Mouse (Mus musculus) MEL (cell line): ENCODE results near the gene Kat6b. TPM values are rescaled to one million over a fixed set of nuclear protein-coding genes. Genes with fewer than 3 reads are reported as not detected.

Experiments
- DNase-seq: peaks from one replicate; pipeline ENCODE4 v3.0.0; 2011; ENCODE audit warnings: low read depth, low spot score
- H3K27ac ChIP-seq: 2 replicates; pipeline ENCODE4 v1.5.1; 2012; ENCODE audit warnings: low read depth, mild to moderate bottlenecking, control low read depth, low read length, moderate library complexity; ENCODE audit not compliant: control insufficient read depth
- H3K27me3 ChIP-seq, 2 experiments: fragments of 150-350 bp in 1 of 2; sonication (generic) in 1 of 2; 2 replicates each; pipeline ENCODE4 v1.6.1; 2012; ENCODE audit warnings: low read length in 2 of 2, mild to moderate bottlenecking in 2 of 2, improper control_type of control experiment in 1 of 2, moderate library complexity in 1 of 2; ENCODE audit not compliant: insufficient read depth in 2 of 2, control insufficient read depth in 1 of 2
- H3K36me3 ChIP-seq, 2 experiments: 2 replicates each; pipeline ENCODE4 v1.6.1; 2012 to 2014; ENCODE audit warnings: low read length in 2 of 2, improper control_type of control experiment in 1 of 2, inconsistent platforms in 1 of 2, mild to moderate bottlenecking in 1 of 2; ENCODE audit not compliant: insufficient read depth in 2 of 2, control insufficient read depth in 1 of 2
- H3K4me1 ChIP-seq, 2 experiments: fragments of 150-350 bp in 1 of 2; sonication (generic) in 1 of 2; 2 replicates each; pipeline ENCODE4 v1.6.1; 2012; ENCODE audit warnings: low read length in 2 of 2, improper control_type of control experiment in 1 of 2, mild to moderate bottlenecking in 1 of 2; ENCODE audit not compliant: insufficient read depth in 2 of 2, control insufficient read depth in 1 of 2
- H3K4me3 ChIP-seq, 2 experiments: fragments of 150-350 bp in 1 of 2; sonication (generic) in 1 of 2; 2 replicates each; pipeline ENCODE4 v1.5.1; 2012; ENCODE audit warnings: low read depth in 2 of 2, low read length in 2 of 2, mild to moderate bottlenecking in 2 of 2, moderate library complexity in 2 of 2, control low read depth in 1 of 2, improper control_type of control experiment in 1 of 2; ENCODE audit not compliant: control insufficient read depth in 1 of 2, insufficient read depth in 1 of 2
- H3K79me2 ChIP-seq: 2 replicates; pipeline ENCODE4 v1.6.1; 2012; ENCODE audit warnings: mild to moderate bottlenecking, low read length, moderate library complexity; ENCODE audit not compliant: control insufficient read depth, poor library complexity, insufficient read depth
- H3K9ac ChIP-seq: 2 replicates; pipeline ENCODE4 v1.6.1; 2012; ENCODE audit warnings: low read depth, mild to moderate bottlenecking, control low read depth, low read length, moderate library complexity; ENCODE audit not compliant: control insufficient read depth, poor library complexity, severe bottlenecking
- H3K9me3 ChIP-seq: fragments of 150-350 bp; sonication (generic); replicated peaks from 2 replicates; pipeline ENCODE4 v1.6.1; 2012; ENCODE audit warnings: mild to moderate bottlenecking, low read length, improper control_type of control experiment, moderate library complexity; ENCODE audit not compliant: insufficient read depth
- CHD2 ChIP-seq: IDR thresholded peaks from 2 replicates; pipeline ENCODE4 v1.6.1; 2011; ENCODE audit warnings: low read length, improper control_type of control experiment
- ELF1 ChIP-seq: IDR thresholded peaks from 2 replicates; pipeline ENCODE4 v1.6.1; 2014; ENCODE audit warnings: low read depth, mild to moderate bottlenecking, inconsistent platforms, low read length, improper control_type of control experiment, moderate library complexity
- EP300 ChIP-seq, 2 experiments: IDR thresholded peaks; 2 replicates each; pipeline ENCODE4 v1.6.1; 2011; ENCODE audit warnings: improper control_type of control experiment in 2 of 2, low read length in 2 of 2, low read depth in 1 of 2, mild to moderate bottlenecking in 1 of 2
- ETS1 ChIP-seq: IDR thresholded peaks from 2 replicates; pipeline ENCODE4 v1.6.1; 2012; ENCODE audit warnings: low read depth, mild to moderate bottlenecking, inconsistent platforms, low read length, improper control_type of control experiment, moderate library complexity
- GATA1 ChIP-seq: IDR thresholded peaks from 2 replicates; pipeline ENCODE4 v1.6.1; 2011; ENCODE audit warnings: low read depth, low read length, improper control_type of control experiment
- JUND ChIP-seq: IDR thresholded peaks from 2 replicates; pipeline ENCODE4 v1.6.1; 2011; ENCODE audit warnings: low read depth, mild to moderate bottlenecking, improper control_type of control experiment, low read length
- MAFK ChIP-seq: IDR thresholded peaks from 2 replicates; pipeline ENCODE4 v1.6.1; 2011; ENCODE audit warnings: low read depth, mild to moderate bottlenecking, low read length, improper control_type of control experiment, borderline replicate concordance
- MAZ ChIP-seq: IDR thresholded peaks from 2 replicates; pipeline ENCODE4 v1.6.1; 2012; ENCODE audit warnings: low read depth, mild to moderate bottlenecking, inconsistent platforms, low read length, improper control_type of control experiment
- POLR2A ChIP-seq, 2 experiments: IDR thresholded peaks; 2 replicates each; pipeline ENCODE4 v1.6.1; 2011 to 2012; ENCODE audit warnings: low read length in 2 of 2, mild to moderate bottlenecking in 2 of 2, control low read depth in 1 of 2, improper control_type of control experiment in 1 of 2, low read depth in 1 of 2, moderate library complexity in 1 of 2; ENCODE audit not compliant: control insufficient read depth in 1 of 2, insufficient read depth in 1 of 2, poor library complexity in 1 of 2
- POLR2AphosphoS2 ChIP-seq: IDR thresholded peaks from 2 replicates; pipeline ENCODE4 v1.6.1; 2011; ENCODE audit warnings: low read length, improper control_type of control experiment
- RCOR1 ChIP-seq: IDR thresholded peaks from 2 replicates; pipeline ENCODE4 v1.6.1; 2012; ENCODE audit warnings: low read depth, mild to moderate bottlenecking, inconsistent platforms, low read length, improper control_type of control experiment
- SIN3A ChIP-seq: IDR thresholded peaks from 2 replicates; pipeline ENCODE4 v1.6.1; 2012; ENCODE audit warnings: low read length, improper control_type of control experiment, inconsistent platforms
- TAL1 ChIP-seq: IDR thresholded peaks from 2 replicates; pipeline ENCODE4 v1.6.1; 2012; ENCODE audit warnings: mild to moderate bottlenecking, inconsistent platforms, low read length, moderate library complexity, mixed read lengths
- TCF12 ChIP-seq: IDR thresholded peaks from 2 replicates; pipeline ENCODE4 v1.6.1; 2014; ENCODE audit warnings: low read depth, mild to moderate bottlenecking, inconsistent platforms, low read length, improper control_type of control experiment, moderate library complexity
- UBTF ChIP-seq: IDR thresholded peaks from 2 replicates; pipeline ENCODE4 v1.6.1; 2012; ENCODE audit warnings: low read depth, mild to moderate bottlenecking, inconsistent platforms, low read length, improper control_type of control experiment, moderate library complexity, borderline replicate concordance; ENCODE audit not compliant: insufficient read depth
- ZC3H11A ChIP-seq: IDR thresholded peaks from 2 replicates; pipeline ENCODE4 v1.6.1; 2012; ENCODE audit warnings: low read depth, mild to moderate bottlenecking, inconsistent platforms, low read length, improper control_type of control experiment
- ZMIZ1 ChIP-seq: IDR thresholded peaks from 2 replicates; pipeline ENCODE4 v1.6.1; 2012; ENCODE audit warnings: low read depth, mild to moderate bottlenecking, inconsistent platforms, low read length, improper control_type of control experiment, moderate library complexity
- ZNF384 ChIP-seq: IDR thresholded peaks from 2 replicates; pipeline ENCODE4 v1.6.1; 2012; ENCODE audit warnings: low read depth, mild to moderate bottlenecking, inconsistent platforms, low read length, improper control_type of control experiment
- polyA plus RNA-seq, 2 experiments: library from polyadenylated mRNA; stranded (reverse) in 1 of 2; unstranded in 1 of 2; fragments of >175 nt in 1 of 2; fragments of >200 nt in 1 of 2; gene quantifications; 2 replicates each; pipeline versions ENCODE4 v1.2.1 to v1.2.4; 2012; ENCODE audit warnings: low replicate concordance in 2 of 2, low read depth in 1 of 2; ENCODE audit not compliant: insufficient read length in 2 of 2, insufficient read depth in 1 of 2, missing spikeins in 1 of 2
- total RNA-seq: library from RNA; depleted of rRNA; stranded (reverse); fragments of 300-350 nt; gene quantifications from 2 replicates; pipeline ENCODE4 v1.2.3, GENCODE M21; 2012

Gene Kat6b
- total and polyA plus RNA-seq, 3 experiments, result 1.8 to 5.4 TPM; not detected in 1

- Histone ChIP-seq H3K9me3 (no peaks in the 10 kb centered on the region), H3K27ac (no peak overlapping the region), H3K79me2 (no peaks in the 10 kb centered on the region), H3K36me3 (peaks cover 0 to 8% of the 10 kb centered on the region in 2 experiments; a peak in 2 of 4 replicates), H3K27me3 (no peaks in the 10 kb centered on the region), H3K9ac (no peak overlapping the region), H3K4me1 (peaks cover 0 to 18% of the 10 kb centered on the region in 2 experiments; a peak in 2 of 4 replicates), H3K4me3 (no peak overlapping the region)
- TF ChIP-seq JUND, result no peak
- TF ChIP-seq MAZ, result no peak
- TF ChIP-seq POLR2A (IDR thresholded peaks at IDR 0.05; ENCODE audit: control insufficient read depth in 1 of 2, insufficient read depth in 1 of 2, low read depth in 1 of 2, low read length in 2 of 2, poor library complexity in 1 of 2), result no peak
- no peak for TF ChIP-seq ELF1
- TF ChIP-seq RCOR1, result no peak
- no peak for TF ChIP-seq TCF12
- TF ChIP-seq GATA1, result no peak
- no peak for TF ChIP-seq SIN3A
- no peak for TF ChIP-seq POLR2AphosphoS2
- DNase-seq, result no peak
These were observed 224.2 kb downstream of the Kat6b start for GRCm38 (mm10) chr14:21705462-21705861.

- Histone ChIP-seq H3K27me3 (no peaks in the 10 kb centered on the region), H3K79me2 (no peaks in the 10 kb centered on the region), H3K27ac (no peak overlapping the region), H3K36me3 (peaks cover 0 to 8% of the 10 kb centered on the region in 2 experiments; a peak in 2 of 4 replicates), H3K4me1 (peaks cover 0 to 18% of the 10 kb centered on the region in 2 experiments; a peak in 2 of 4 replicates), H3K9ac (no peak overlapping the region), H3K9me3 (no peaks in the 10 kb centered on the region), H3K4me3 (no peak overlapping the region)
- DNase-seq, result peak; percentile 78
- TF ChIP-seq EP300 (IDR thresholded peaks at IDR 0.05; ENCODE audit: low read depth in 1 of 2, low read length in 2 of 2), result peak; percentile 62 to 73
- peak; percentile 58; the same call in 1 of the 2 replicates for TF ChIP-seq GATA1
- TF ChIP-seq ELF1, result 0 out of 2 replicates have a peak, but pooled peaks have one; percentile 24
- peak; percentile 53; the same call in 1 of the 2 replicates for TF ChIP-seq ETS1
- no peak for TF ChIP-seq MAFK
- peak; percentile 67 for TF ChIP-seq RCOR1
- no peak for TF ChIP-seq ZMIZ1
- TF ChIP-seq JUND, result 0 out of 2 replicates have a peak, but pooled peaks have one; percentile 31
- TF ChIP-seq ZNF384, result no peak
- TF ChIP-seq SIN3A, result peak; percentile 34
- TF ChIP-seq CHD2, result no peak
- TF ChIP-seq UBTF, result no peak
- 0 out of 2 replicates have a peak, but pooled peaks have one; percentile 7 for TF ChIP-seq ZC3H11A
- peak; percentile 43; the same call in 1 of the 2 replicates for TF ChIP-seq TCF12
- TF ChIP-seq TAL1, result peak; percentile 14; the same call in 1 of the 2 replicates
These were observed 225.7 kb downstream of the Kat6b start for GRCm38 (mm10) chr14:21706759-21707571.
